Mouse (Mus musculus): ENCODE results near the gene H2-DMa. TPM values are rescaled to one million over a fixed set of nuclear protein-coding genes. Genes with fewer than 3 reads are reported as not detected.

H2-DMa gene
- total RNA-seq, 2 experiments from 2014 or later: 61.1 to 74.5 TPM

GRCm38 (mm10) chr17:34101604-34102032 is 17.7 kb upstream of the H2-DMa start:
- ATAC-seq (replicated peaks; ENCODE audit: poor library complexity): peak; percentile 86

GRCm38 (mm10) chr17:34102831-34103230 is 16.5 kb upstream of the H2-DMa start:
- no peak for ATAC-seq (replicated peaks; ENCODE audit: poor library complexity)

DNA sequence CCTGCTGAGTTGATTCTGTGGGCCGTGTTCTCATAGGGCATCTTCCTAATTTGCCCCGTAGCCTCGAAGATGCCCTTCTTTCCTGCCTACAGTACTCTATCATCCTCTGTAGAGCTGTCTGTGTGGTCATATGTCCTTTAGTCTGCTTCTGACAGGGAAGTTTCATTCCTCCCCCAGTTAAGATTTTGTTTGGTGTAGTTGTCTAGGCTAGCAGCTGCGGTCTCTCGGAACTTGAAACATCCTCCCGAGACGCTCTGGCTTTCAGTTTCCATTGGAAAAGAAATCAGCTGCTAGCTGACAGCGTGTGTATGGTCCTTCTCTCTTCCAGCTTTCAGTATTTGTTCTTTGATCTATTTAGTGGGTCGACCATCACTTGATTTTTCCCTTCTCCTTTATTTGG is 14.5 kb upstream of the H2-DMa start:
- ATAC-seq (replicated peaks; ENCODE audit: poor library complexity): no peak

GRCm38 (mm10) chr17:34106555-34106954 is 12.8 kb upstream of the H2-DMa start:
- no peak for ATAC-seq (replicated peaks; ENCODE audit: poor library complexity)

GRCm38 (mm10) chr17:34107109-34107867 is 12.1 kb upstream of the H2-DMa start:
- ATAC-seq (replicated peaks; ENCODE audit: poor library complexity): no peak

GRCm38 (mm10) chr17:34108460-34108859 is 10.9 kb upstream of the H2-DMa start:
- no peak for ATAC-seq (replicated peaks; ENCODE audit: poor library complexity)

DNA sequence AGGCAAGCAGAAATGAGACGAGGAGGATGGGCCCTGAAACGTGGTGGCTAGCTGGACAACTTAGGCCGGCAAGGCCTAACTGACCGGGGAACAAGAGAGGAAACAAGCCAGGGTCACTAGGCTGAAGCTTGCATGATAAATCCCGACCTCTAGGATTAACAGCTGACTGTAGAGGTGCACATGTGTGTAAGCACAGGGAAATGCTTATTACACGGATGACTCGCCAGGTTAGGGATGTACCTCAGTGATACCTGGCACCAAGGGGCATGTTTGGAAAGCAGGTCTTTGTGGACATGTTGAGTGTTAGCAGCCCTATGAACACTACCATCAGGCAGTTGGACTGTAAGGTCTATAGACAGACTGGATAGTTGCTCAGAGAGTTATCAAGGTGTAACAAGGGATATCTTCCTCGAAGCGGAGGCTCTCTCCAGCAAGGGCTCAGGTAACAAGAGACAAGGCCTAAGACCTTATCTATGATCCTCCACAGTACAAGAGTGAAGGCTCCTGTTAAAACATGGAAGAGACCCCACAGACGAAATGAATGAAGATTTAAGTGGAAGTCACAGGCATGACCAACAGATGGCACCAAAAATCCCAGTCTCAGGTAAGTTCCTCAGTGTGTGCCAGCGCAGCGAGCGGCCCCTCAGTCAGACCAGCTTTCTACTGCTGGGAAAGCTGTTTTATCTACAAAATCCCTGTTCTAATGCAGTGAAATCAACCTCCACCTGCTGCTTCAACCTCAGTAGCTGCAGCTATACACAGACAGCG is 10.1 kb upstream of the H2-DMa start:
- ATAC-seq (replicated peaks; ENCODE audit: poor library complexity): peak; percentile 64

DNA sequence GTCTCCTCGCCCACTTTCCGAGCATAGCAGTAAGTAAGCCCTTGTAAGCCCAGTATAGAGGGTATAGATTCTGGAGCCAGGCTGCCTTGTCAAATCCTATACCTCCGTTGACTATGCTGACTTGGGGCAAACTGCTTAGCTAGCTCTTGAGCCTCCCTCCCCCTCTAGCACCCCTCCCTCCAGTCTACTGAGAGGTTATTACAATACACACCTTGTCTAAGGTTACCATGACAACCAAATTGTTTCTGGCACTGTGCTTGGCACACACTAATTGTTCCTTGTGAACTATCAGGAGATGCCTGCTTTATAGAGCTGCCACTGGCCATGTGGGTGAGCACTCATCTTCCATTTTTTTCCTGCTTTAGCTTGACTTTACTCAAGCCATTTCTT is 9.5 kb upstream of the H2-DMa start:
- ATAC-seq (replicated peaks; ENCODE audit: poor library complexity): peak; percentile 19; the same call in 1 of the 2 replicates

- ATAC-seq (replicated peaks; ENCODE audit: poor library complexity): no peak
These were observed 9.0 kb upstream of the H2-DMa start for GRCm38 (mm10) chr17:34110309-34110708.

DNA sequence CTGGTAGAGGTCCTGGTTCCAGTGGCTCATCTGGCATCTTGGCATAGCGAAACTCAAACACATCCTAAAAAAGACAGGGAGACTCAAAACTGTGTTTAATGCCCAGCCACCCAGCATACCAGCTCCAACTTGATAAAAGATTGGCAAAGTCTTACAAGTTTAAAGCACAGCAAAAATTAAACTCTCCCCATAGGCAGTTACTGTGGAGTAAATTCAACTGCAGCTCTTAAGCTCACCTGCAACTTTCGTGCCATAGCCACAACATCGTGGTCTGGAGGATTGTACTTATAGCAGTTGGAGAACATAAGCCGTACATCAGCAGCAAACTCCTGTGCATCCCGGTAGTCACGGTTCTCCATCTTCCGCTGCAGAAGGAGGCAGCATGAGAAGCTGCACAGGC is 5.2 kb upstream of the H2-DMa start:
- no peak for ATAC-seq (replicated peaks; ENCODE audit: poor library complexity)

DNA sequence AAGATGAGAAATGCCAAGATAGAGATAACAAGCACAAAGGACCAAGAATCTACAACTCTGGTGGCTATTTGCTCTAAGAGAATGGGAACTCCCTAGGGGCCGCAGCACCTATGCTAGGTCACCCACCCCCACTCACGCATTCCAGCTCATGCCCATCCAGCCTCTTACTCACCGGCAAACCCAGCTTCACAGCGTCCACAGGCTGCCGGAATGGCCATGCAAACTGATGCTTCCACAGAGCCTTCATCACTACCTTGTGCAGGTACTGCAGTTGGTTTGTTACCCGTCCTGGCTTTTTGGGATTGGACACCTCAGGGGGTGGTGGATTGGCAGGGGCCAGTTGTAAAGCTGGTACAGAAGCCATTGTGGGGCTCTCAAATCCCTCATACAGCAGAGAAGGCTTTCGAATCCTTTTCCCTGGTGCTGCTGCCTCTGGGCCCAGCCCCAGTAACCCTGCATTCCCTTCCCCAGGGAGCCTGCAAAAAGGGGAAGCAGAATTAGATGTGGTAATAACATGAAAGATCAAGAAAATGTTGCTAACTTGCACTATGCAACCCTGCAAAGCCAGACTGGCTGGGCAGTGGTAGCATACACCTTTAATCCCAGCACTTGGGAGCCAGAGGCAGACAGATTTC is 2.5 kb upstream of the H2-DMa start:
- no peak for ATAC-seq (replicated peaks; ENCODE audit: poor library complexity)

DNA sequence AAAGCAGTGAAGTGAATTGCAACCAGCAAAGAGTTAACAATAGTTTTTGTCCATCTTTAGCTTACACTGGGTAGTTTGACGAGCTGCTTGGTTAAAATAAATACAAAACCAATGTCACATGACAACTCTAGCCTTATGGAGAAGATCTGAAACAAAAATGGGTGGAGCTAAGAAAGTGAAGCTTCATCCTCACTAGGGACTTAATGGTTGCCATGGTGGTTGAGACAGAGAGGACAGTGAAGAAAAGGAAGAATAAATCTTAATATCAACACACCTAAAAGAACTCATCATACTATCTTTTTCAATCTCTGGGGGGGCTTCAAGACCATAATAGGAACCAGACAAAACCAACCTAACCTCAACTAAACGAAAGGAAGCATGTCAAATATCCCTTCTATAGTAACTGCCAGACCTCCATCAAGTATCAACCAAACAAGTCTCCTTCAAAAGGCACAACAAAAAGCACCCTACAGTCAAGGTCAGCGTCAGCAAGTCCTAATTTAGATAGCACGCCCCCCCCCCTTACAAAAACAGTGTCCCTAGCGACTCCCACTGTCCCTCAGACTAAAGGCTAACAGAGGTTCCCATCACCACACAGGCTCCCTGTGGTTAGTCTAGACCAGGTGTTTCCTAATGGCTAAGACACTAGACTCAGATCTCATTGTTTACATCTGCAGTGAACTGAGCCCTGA is 1.8 kb upstream of the H2-DMa start:
- ATAC-seq (replicated peaks; ENCODE audit: poor library complexity): no peak

DNA sequence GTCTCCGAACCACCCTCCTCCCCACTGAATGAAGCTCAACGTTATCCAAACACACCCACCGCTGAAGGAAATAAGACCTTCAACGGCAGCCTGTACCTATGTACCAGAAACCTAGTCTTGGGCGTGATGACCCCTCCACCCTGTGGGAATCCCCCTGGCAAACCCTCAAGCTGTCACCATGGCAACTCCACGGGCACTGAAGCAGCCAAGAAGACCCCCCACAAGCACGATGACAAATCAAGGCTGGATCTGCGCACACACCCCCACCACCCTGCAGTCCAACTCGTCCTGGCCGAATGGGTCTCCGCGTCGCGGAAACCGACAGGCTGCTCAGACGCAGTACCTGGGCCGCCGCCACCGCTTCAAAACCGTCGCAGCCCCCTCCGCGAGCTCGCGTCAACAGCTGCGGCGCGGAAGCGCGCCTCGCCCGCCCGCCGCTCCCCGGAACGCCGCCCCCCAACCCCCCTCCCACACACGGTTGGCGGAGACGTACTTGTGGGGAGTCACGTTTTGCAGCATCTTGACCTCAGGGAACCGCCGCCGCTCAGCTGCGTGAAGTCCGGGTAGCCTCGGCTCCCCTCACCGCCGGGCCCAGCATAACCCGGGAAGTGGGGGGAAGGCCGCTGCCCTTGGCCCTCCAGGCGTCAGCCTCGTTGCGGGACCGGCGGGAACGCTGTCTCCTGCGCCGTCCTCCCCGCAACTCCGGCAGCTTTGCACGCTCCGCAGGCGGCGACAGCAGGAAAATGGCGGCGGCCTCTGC is 1.0 kb upstream of the H2-DMa start:
- ATAC-seq (replicated peaks; ENCODE audit: poor library complexity): no peak

DNA sequence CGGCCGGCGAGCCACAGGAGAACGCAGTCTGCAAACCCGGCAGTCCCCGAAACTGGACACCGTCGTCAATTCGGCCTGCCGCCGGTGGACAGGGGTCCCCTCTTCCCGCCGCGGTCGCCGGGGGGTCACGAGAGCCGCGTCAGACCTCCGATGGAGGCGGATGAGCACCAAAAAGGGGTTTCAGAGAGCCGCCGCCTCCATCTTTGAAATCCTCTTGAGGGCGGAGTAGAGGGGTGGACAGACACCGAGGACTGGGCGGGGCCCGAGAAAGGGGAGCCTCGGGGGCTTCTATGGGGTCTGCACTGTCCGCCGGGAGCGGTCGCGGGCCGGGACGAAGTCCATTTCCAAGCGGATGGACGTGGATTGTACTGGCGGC is 480 bp upstream of the H2-DMa start:
- ATAC-seq (replicated peaks; ENCODE audit: poor library complexity): no peak

GRCm38 (mm10) chr17:34120180-34120723 is 911 bp downstream of the H2-DMa start:
- ATAC-seq (replicated peaks; ENCODE audit: poor library complexity): 0 out of 2 replicates have a peak, but pooled peaks have one; percentile 1

- ATAC-seq (replicated peaks; ENCODE audit: poor library complexity): peak; percentile 14
These were observed 1.5 kb downstream of the H2-DMa start for GRCm38 (mm10) chr17:34120814-34121171.

DNA sequence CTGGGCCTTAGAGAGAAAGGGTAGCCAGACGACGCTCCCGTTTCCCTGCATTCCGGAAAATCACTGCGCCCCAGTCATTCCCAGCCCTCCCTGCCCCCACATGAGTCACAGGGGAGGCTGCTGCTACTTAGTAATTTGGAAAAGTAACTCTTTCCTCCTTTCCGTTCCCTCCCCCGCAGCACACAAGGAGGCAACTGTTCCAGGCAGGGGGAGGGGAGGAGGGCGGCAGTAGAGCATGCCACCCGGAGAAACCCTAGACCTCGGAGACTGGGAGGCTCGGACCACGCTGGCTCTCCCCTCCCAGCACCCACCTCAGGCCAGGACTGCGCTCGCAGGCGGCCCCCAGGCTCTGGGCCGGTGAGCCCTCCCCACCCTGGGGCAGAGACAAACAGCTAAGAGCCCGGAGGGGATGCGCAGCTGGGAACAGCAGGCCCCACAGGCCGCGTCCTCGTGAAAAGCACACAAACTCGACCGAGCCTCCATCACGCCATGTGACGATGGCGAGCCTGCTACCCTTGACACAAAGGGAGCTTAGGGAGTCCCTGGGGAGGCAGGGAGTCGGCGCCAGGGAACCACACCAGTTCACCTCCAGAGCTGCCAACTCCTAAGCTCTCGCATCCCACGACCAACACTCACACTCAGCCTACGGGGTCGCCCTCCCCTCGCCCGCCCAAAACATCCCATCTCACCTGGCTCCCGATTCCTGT is 2.0 kb downstream of the H2-DMa start:
- ATAC-seq (replicated peaks; ENCODE audit: poor library complexity): no peak

DNA sequence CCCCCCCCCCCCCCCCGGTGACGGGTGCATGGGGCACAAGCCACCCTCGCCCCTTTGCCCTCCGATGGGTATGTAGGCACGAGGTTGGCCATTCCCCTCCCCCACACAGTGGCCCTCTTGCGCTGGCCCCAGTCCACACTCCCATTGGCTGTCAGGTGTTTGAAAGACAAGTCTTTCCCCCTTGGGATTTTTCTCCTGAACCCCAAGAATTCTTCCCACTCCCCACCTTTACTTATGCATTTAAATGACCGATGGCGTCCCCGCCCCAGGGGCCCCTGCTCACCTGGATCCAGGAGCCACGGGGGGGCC is 2.5 kb downstream of the H2-DMa start:
- no peak for ATAC-seq (replicated peaks; ENCODE audit: poor library complexity)

GRCm38 (mm10) chr17:34122188-34122984 is 3.0 kb downstream of the H2-DMa start, which contains the start of gene Brd2:
Gene Brd2 (minus strand): TSS chr17:34122634.
- ATAC-seq (replicated peaks; ENCODE audit: poor library complexity): peak; percentile 22
